26 mouse cellular contexts compared by ENCODE assay signal in genomic region chr14:81254343-81254838, GRCm38 (mm10).
DNase-seq lines count a peak whose midpoint lies in the region; ATAC-seq and TF ChIP-seq lines count a peak whose summit lies in the region.
"Had no signal": no experiment of that assay in that cellular context is flagged by ENCODE, and none has a peak within 500 bp of the region (broad histone marks: within the 10 kb centered on the region; RNA-seq: fewer than 3 reads in every experiment).

No protein-coding gene starts in this region.

- 62% methylated on average over 4 of the region's 4 CpGs for WGBS in forebrain, postnatal 0 days
- WGBS in forebrain, embryonic 10.5 days = 87% methylated on average over 4 of the region's 4 CpGs
- 64% methylated on average over 4 of the region's 4 CpGs for WGBS in midbrain, embryonic 14.5 days

- no peaks in the 10 kb centered on the region for H3K27me3 ChIP-seq in forebrain, postnatal 0 days (ENCODE audit: insufficient read depth, low read length)
- H3K27me3 ChIP-seq in forebrain, embryonic 10.5 days (ENCODE audit: poor library complexity, severe bottlenecking) = no peaks in the 10 kb centered on the region
- no peaks in the 10 kb centered on the region for H3K27me3 ChIP-seq in midbrain, embryonic 14.5 days (ENCODE audit: control insufficient read depth, insufficient read depth, low read length)
- H3K27me3 ChIP-seq: embryonic facial prominence, embryonic 13.5 days; heart, embryonic 12.5 days; heart, embryonic 15.5 days; hindbrain, embryonic 13.5 days had no signal

- ATAC-seq in forebrain, postnatal 0 days = peak; percentile 61; the same call in 1 of the 2 replicates
- no peak for ATAC-seq in midbrain, embryonic 14.5 days (ENCODE audit: low FRiP score, low TSS enrichment)
- ATAC-seq: CD4-positive, CD25-positive, alpha-beta regulatory T cell, adult 4 months; hindbrain, embryonic 16.5 days had no signal

- no peaks in the 10 kb centered on the region for H3K4me1 ChIP-seq in forebrain, postnatal 0 days (ENCODE audit: insufficient read depth)
- H3K4me1 ChIP-seq in forebrain, embryonic 10.5 days = no peaks in the 10 kb centered on the region
- H3K4me1 ChIP-seq in midbrain, embryonic 14.5 days (ENCODE audit: control insufficient read depth, insufficient read depth, low read length) = no peaks in the 10 kb centered on the region
- H3K4me1 ChIP-seq: embryonic facial prominence, embryonic 10.5 days; embryonic facial prominence, embryonic 13.5 days; heart, embryonic 12.5 days; heart, embryonic 15.5 days; hindbrain, embryonic 10.5 days; hindbrain, embryonic 13.5 days had no signal

- no peaks in the 10 kb centered on the region for H3K9me3 ChIP-seq in forebrain, postnatal 0 days (ENCODE audit: low read length)
- no peaks in the 10 kb centered on the region for H3K9me3 ChIP-seq in forebrain, embryonic 10.5 days
- H3K9me3 ChIP-seq in midbrain, embryonic 14.5 days (ENCODE audit: control insufficient read depth, low read length) = no peaks in the 10 kb centered on the region
- H3K9me3 ChIP-seq: embryonic facial prominence, embryonic 10.5 days; embryonic facial prominence, embryonic 13.5 days; heart, embryonic 12.5 days; heart, embryonic 15.5 days; hindbrain, embryonic 10.5 days; hindbrain, embryonic 13.5 days had no signal

- no peak overlapping the region for H3K4me2 ChIP-seq in forebrain, postnatal 0 days (ENCODE audit: low read depth)
- no peak overlapping the region for H3K4me2 ChIP-seq in midbrain, embryonic 14.5 days (ENCODE audit: low read length)
- H3K4me2 ChIP-seq: embryonic facial prominence, embryonic 13.5 days; heart, embryonic 12.5 days; heart, embryonic 15.5 days; hindbrain, embryonic 13.5 days had no signal

- H3K36me3 ChIP-seq in forebrain, postnatal 0 days (ENCODE audit: insufficient read depth) = no peaks in the 10 kb centered on the region
- no peaks in the 10 kb centered on the region for H3K36me3 ChIP-seq in forebrain, embryonic 10.5 days (replicated peaks)
- no peaks in the 10 kb centered on the region for H3K36me3 ChIP-seq in midbrain, embryonic 14.5 days (ENCODE audit: control insufficient read depth, insufficient read depth, low read length)
- H3K36me3 ChIP-seq: embryonic facial prominence, embryonic 10.5 days; embryonic facial prominence, embryonic 13.5 days; heart, embryonic 12.5 days; heart, embryonic 15.5 days; hindbrain, embryonic 10.5 days; hindbrain, embryonic 13.5 days had no signal

- no peak overlapping the region for H3K9ac ChIP-seq in forebrain, postnatal 0 days
- no peak overlapping the region for H3K9ac ChIP-seq in midbrain, embryonic 14.5 days (replicated peaks; ENCODE audit: low read length)
- H3K9ac ChIP-seq: embryonic facial prominence, embryonic 13.5 days; heart, embryonic 12.5 days; heart, embryonic 15.5 days; hindbrain, embryonic 13.5 days had no signal

- TF ChIP-seq CTCF in forebrain, postnatal 0 days (IDR thresholded peaks at IDR 0.05; ENCODE audit: low read depth) = no peak
- no peak for TF ChIP-seq CTCF in brain, embryonic 14.5 days (IDR thresholded peaks at IDR 0.05; ENCODE audit: borderline replicate concordance, extremely low read depth, insufficient read depth, insufficient read length)

- H3K4me3 ChIP-seq in forebrain, postnatal 0 days (ENCODE audit: low read depth, low read length) = no peak overlapping the region
- H3K4me3 ChIP-seq in forebrain, embryonic 10.5 days = no peak overlapping the region
- no peak overlapping the region for H3K4me3 ChIP-seq in midbrain, embryonic 14.5 days (replicated peaks; ENCODE audit: low read depth, low read length)
- H3K4me3 ChIP-seq: embryonic facial prominence, embryonic 10.5 days; embryonic facial prominence, embryonic 13.5 days; erythroblast, embryonic 14.5 days; heart, embryonic 12.5 days; heart, embryonic 15.5 days; hindbrain, embryonic 10.5 days; hindbrain, embryonic 13.5 days had no signal

- H3K27ac ChIP-seq in forebrain, postnatal 0 days (ENCODE audit: low read depth, low read length) = no peak overlapping the region
- H3K27ac ChIP-seq in forebrain, embryonic 10.5 days = no peak overlapping the region
- no peak overlapping the region for H3K27ac ChIP-seq in midbrain, embryonic 14.5 days (replicated peaks; ENCODE audit: low read depth, low read length)
- H3K27ac ChIP-seq: embryonic facial prominence, embryonic 10.5 days; embryonic facial prominence, embryonic 13.5 days; heart, embryonic 15.5 days; hindbrain, embryonic 10.5 days; hindbrain, embryonic 13.5 days had no signal

- TF ChIP-seq POLR2A in brain, embryonic 14.5 days (IDR thresholded peaks at IDR 0.05; ENCODE audit: borderline replicate concordance, extremely low read depth, insufficient read depth, insufficient read length, poor library complexity, severe bottlenecking) = no peak

- DNase-seq in forebrain, postnatal 0 days = peak; percentile 9
- no peak for DNase-seq in forebrain, embryonic 10.5 days (ENCODE audit: extremely low spot score, low spot score)
- peak; percentile 47 for DNase-seq in brain, embryonic 14.5 days (ENCODE audit: low read depth)
- DNase-seq in midbrain, embryonic 14.5 days = peak; percentile 41
- DNase-seq in yolk sac, embryonic 10.5 days (ENCODE audit: low spot score) = no peak
- no peak for DNase-seq in left cerebral cortex, adult 8-10 months (ENCODE audit: low spot score in 2 of 2)
- DNase-seq: adrenal gland, adult 2 months; adrenal gland, postnatal 14 days; cerebellum, adult 11-12 months; cerebellum, adult 8-10 months; cerebellum, postnatal 10 days; cerebellum, postnatal 36 days; embryo, embryonic 11 days; gastrocnemius, postnatal 25 days; heart, adult 18-20 months; heart, postnatal 10 days; heart, postnatal 36 days had no signal

Comparison
In these comparisons a context has a peak if more than half of its experiments do, and no peak if none do; other contexts are left out.
1. DNase-seq: peak in forebrain, postnatal 0 days (single experiment), brain, embryonic 14.5 days (single experiment) and midbrain, embryonic 14.5 days (single experiment); none in forebrain, embryonic 10.5 days (single experiment), yolk sac, embryonic 10.5 days (single experiment) and left cerebral cortex, adult 8-10 months (0 of 2).